Mouse (Mus musculus) frontal cortex, postnatal 10 days (tissue): ENCODE data around the gene Ugt1a10.

Experiments
- DNase-seq, 2 experiments: peaks; one replicate each; pipeline ENCODE4 v3.0.0; 2022; ENCODE audit warnings: low spot score in 2 of 2, mixed read lengths in 1 of 2

Ugt1a10 gene

DNA sequence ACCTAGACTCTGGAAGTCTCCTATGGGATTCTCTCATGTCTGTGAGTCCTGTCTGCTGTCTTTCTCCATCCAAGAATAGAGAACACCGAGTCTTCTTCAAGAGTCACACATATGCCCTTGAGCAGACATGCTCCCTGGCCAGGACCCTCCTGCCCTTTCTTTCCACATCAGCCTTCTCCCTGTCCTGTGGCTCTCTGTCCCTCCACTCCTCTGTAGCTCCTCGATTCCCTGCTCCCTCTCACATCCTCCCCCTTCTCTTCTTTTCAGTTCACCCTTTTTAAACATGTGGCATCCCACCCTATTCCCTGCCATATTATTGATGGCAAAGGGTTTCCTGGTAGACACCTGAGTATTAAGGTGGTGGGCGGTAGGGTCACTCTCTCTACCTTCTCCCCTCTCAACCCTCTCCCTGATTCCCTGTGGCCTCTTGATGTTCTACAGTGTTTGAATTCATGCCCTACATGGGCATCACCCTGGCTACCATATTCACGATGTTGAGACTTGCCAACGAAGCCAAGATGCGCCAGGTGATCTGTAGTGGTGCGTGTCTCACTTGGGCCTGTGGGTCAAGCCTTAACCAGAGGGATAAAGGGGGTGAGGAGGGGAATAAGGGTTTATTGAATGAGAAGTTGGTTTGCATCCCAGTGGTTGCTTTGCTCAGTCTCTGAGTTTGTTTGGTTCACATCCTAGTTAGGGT, 176.8 kb downstream of the Ugt1a10 start:
- DNase-seq: no peak

DNA sequence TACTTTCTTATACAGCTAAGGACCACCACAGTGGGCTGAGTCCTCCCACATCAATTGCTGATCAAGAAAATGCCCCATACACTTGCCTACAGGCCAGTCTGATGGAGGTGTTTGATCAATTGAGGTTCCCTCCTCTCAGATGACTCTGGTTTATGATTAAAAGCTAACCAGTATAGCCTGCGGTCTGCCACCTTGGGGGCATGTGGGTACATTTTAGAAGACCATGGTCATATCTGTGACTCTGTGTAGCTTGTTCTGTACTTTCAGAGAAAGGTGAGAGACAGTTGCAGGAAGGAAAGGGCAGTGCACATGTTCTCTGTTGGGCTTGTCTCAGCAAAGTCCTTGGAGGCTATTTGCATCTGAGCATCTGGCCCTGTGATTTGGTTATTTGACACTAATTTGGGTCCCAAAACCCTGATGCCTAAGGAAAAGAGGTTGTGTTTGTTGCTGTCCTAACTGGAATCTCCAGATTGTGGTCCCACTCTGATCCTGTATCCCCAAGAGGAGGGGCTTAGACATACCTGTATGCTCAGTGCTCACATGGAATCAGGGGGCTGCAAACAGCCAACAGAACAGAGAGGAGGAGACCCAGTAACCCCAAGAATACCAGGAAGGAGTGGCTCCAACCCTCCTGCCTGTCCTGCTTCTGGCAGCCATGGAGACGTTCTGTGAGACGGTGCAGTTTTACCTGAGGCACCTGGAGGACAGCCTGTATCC, 177.6 kb downstream of the Ugt1a10 start:
- no peak for DNase-seq

DNA sequence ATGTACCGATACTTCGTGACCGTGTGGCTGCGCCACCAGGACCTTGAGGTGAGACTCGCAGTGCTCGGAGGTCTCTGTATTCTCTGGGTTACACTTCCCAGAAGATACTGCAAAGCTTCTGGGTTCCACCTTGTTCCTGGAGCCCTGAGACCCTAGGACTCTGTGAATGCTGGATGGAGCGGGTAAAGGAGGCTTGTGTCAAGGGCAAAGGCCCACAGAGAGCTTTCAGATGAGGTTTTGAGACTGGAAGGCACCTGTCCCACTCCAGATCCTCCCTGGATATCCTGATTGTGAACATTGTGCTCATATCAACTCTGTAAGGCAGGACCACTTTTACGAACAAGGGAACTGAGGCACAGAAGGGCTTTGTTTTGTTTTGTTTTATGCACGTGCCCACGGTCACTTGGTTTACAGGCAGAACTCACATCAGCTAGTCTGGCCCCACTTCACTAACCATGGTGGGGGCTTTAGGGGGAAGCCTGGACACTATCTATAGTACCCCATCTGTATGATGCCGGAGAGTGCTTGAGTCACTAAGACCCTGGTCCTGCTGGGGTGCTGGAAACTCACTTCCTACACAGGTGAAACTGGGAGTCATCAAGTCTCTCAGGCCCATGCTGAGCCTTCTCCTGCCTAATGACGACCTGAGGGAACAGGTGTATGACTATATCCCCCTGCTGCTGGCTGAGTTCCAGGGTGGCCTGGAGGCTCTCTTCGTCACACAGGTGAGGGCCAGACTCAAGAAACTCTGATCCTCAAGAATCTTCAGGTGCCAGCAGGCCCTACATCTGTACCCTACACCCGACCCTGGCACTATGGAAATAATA, 178.4 kb downstream of the Ugt1a10 start:
- no peak for DNase-seq

DNA sequence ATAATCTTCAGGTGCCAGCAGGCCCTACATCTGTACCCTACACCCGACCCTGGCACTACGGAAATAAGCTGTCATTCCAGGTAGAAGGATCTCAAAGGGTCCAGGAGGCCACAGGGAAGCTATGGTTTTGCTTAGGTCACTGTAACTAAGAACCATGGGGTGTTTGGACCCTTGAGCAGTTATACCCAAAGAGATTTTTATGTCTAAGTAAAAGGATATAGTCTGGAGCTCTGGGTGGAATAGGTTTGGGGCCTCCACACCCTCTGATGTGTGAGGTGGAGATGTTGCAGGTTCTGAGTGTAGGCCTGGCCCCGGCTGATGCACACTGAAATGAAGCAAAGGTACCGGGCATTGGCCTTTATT, 179.0 kb downstream of the Ugt1a10 start:
- DNase-seq: no peak

- DNase-seq: no peak
Observed at GRCm38 (mm10) chr1:88234646-88235045, 179.5 kb downstream of the Ugt1a10 start.

DNA sequence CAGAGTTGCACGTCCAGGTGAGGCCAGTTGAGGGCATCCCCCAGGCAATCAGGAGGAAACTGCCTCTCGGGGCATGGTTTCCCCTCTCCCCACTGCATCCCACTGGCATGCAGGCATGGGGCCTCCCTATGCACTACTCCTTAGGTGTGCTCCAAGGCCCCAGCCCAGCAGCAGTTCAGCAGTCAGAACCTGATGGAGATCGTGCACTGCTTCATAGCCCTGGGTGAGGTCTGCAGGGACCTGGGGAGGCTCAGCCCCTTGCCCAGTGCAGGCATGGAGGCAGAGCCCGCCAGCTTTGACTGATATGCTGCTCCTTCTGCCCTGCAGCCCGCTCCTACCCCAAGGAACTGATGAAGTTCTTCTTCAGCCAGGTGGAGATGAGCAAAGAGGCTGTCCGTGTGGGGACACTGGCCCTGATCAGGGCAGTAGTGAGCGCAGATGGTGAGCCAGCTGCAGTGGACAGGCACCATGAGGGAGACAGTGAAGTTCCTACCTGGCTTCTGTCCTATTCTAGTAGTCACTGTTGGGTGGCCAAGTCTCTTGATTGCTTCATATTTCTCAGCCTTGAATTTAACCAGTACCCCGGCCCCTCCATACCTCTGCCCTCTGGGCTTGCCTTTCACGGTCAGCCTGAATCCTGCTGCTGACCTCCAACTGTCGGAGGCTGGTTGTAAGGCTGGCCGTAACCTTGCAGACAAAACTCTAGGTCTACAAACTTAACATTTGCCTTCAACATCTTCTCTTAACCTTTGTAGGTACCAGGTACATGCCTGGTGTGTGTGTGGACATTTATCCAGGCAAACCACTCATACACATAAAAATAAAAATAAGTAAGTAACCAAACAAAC, 180.1 kb downstream of the Ugt1a10 start:
- DNase-seq: no peak

- DNase-seq: no peak
Observed at GRCm38 (mm10) chr1:88235894-88236415, 180.8 kb downstream of the Ugt1a10 start.

DNA sequence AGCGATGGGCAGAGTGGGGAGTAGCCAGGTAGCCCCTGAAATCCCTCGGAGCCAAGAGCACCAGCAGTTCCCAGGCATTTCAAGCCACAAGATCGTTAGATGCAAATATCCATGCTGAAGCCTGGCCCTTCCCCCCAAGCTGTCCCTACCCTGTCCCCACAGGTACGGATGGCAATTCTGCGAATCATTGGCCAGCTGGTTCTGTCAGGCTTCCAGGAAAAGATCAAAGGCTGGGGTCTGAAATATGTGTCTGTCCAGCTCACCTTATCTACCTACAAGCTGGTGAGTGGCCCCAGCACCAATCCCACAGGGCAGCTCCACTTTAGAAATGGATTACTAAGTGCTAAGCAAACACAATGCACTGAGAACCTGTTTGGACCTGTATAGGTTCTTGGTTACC, 182.1 kb downstream of the Ugt1a10 start:
- DNase-seq: no peak

- no peak for DNase-seq
Observed at GRCm38 (mm10) chr1:88238771-88239170, 183.6 kb downstream of the Ugt1a10 start.

DNA sequence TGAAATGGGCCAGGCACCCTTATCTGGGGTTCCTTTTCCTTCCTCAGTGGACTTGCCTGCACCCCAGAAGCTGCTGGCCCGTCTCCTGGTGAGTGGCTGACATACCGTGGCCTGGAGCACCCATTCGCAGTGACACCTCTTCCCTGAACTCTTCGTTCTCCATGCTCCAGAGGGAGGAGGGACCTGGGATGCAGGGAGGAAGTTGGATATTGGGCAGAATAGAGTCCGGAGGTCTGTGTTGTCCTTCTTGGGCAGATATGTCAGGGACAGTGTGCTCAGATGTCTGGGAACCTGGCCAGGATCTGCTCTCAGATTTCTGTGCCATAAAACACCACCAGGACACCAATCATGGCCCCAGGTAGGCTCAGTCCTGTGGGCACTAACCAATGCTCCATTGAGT, 184.9 kb downstream of the Ugt1a10 start:
- DNase-seq: no peak

DNA sequence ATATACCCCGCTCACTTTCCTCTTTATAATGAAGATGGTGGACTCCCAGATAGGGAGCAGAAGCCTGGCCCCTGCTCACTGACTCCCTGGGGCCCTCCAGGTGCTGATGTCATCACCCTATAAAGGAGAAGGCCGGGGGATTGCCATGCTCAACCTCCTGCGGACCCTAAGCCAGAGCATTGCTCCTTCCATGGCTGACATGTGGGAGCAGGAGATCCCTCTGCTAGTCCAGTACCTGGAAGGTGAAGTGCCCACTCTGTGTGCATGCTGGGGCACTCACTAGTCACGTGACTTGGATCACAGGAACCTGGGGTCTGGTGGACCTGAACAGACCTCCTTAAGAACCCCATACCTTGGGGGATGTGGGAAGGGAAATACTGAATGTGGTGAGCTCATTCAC, 185.4 kb downstream of the Ugt1a10 start:
- DNase-seq: no peak

DNA sequence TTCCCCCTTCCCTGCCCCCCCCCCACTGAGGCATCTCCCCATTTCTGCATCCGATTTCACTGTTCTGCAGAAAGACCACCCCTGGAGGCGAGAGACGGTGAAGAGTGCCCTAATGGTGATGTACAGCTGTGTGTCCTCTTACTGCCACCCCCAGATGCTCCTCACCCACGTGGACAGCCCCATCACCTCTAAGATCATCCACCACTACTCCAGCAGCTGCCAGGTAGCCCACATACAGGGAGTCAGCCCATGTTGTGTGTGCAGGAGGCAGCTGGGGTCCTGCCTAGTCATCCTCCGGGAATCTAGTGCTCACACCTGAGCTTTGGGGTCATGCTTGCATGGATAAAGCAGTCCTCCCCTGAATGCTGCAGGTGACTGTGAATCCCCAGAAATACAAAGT, 188.7 kb downstream of the Ugt1a10 start:
- no peak for DNase-seq

GRCm38 (mm10) chr1:88245881-88246280, 190.7 kb downstream of the Ugt1a10 start:
- no peak for DNase-seq

DNA sequence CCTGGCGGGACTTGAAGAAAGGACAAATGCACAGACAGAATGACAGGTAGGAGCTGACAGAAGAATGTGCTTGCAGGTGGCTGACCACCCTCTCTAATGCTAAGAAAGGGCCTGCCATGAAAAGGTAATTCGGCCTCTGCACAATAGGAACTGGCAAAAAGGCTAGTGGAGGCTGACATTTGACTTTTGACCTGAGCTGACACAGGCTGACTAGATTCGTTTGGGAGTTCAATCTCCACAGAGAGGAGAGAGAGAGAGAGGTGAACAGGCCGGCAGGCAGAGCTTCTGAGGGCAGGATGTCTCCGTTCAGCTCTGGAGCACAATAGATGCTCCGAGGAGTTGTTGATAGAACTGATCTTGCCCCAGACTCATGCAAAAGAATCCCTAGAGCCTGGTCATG, 191.2 kb downstream of the Ugt1a10 start:
- no peak for DNase-seq

GRCm38 (mm10) chr1:88247660-88248059, 192.5 kb downstream of the Ugt1a10 start:
- no peak for DNase-seq

DNA sequence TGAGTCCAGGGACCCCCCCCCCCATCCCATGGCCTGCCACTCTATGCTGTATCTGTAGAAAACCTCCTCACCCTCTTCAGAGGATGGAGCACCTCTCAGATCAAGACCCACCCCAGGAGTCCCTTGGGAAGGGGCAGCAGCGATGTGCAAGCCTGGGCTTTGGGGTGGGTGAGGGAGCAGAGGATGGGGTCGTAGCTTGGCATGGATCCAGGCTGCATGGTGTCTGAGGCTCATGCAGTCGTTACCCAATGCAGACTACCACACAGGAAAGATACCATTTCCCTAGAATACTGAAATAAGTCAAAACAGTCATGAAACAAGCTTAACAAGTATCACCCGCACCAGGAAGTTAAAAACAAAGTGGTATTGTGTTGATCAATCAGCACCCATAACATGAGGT, 193.5 kb downstream of the Ugt1a10 start:
- no peak for DNase-seq

DNA sequence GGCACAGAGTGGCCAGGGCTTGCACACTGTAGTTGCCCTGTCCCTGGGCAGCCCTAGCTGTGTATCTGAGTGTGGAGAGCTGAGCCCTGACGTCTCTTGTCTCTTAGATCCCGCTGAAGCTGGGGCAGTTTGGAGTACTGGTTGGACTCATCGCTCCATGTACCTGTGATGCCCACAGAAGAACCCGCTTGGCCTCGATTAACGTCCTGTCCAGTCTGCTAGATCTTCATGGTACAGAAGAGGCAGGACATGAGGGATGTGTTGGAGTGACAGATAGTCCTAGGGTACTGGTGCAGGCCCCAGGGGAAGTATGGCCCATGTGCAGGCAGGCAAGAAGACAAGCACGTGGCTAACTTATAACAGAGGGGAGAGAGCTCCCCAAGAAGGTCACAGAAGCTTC, 194.4 kb downstream of the Ugt1a10 start:
- no peak for DNase-seq

DNA sequence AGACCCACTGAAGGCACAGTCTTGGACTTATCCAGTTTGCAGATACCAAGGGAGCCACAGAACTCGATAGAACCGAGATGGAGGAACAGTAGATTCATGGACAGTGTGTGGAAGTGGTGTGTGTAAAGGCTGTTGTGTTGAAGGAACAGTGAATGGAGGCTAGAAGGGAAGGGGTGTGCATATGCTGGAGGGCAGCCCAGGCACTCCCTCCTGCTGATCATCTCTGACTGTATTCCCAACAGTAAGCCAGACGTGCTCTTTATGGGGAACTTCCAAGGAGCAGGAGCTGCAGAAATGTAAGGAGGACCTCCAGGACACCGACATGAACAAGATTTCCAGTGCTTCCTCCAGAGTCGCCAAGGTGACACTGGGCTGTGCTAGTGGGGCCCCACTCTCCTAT, 194.8 kb downstream of the Ugt1a10 start:
- DNase-seq: no peak

GRCm38 (mm10) chr1:88253106-88253505, 197.9 kb downstream of the Ugt1a10 start:
- no peak for DNase-seq

- no peak for DNase-seq
Observed at GRCm38 (mm10) chr1:88253540-88253939, 198.4 kb downstream of the Ugt1a10 start.

GRCm38 (mm10) chr1:88254793-88255465, 199.7 kb downstream of the Ugt1a10 start:
- no peak for DNase-seq
